Mouse (Mus musculus) midbrain, embryonic 15.5 days (tissue): ENCODE results near the gene Usp32. TPM values are rescaled to one million over a fixed set of nuclear protein-coding genes. Genes with fewer than 3 reads are reported as not detected.
A peak's percentile ranks its signal among the peaks of the same experiment; 100 is the strongest.

ENCODE experiments used
- ATAC-seq: fragments of 200-750 bp; cut with Nextera tagmentation; replicated peaks from 2 replicates; pipeline ENCODE4 v1.8.0; 2017; ENCODE audit warnings: moderate TSS enrichment
- H3K27ac ChIP-seq: fragments of 300-500 bp; sonication (generic); 2 replicates; pipeline ENCODE4 v1.5.1; 2015; ENCODE audit warnings: mild to moderate bottlenecking, inconsistent platforms
- H3K27me3 ChIP-seq: fragments of 300-500 bp; sonication (generic); replicated peaks from 2 replicates; pipeline ENCODE4 v1.6.1; 2015; ENCODE audit warnings: inconsistent platforms
- H3K36me3 ChIP-seq: fragments of 300-500 bp; sonication (generic); replicated peaks from 2 replicates; pipeline ENCODE4 v1.6.1; 2015; ENCODE audit warnings: inconsistent platforms
- H3K4me1 ChIP-seq: fragments of 300-500 bp; sonication (generic); 2 replicates; pipeline ENCODE4 v1.6.1; 2015; ENCODE audit warnings: inconsistent platforms
- H3K4me2 ChIP-seq: fragments of 300-500 bp; sonication (generic); 2 replicates; pipeline ENCODE4 v1.6.1; 2015; ENCODE audit warnings: inconsistent platforms, mild to moderate bottlenecking, moderate library complexity
- H3K4me3 ChIP-seq: fragments of 300-500 bp; sonication (generic); 2 replicates; pipeline ENCODE4 v1.5.1; 2015; ENCODE audit warnings: mild to moderate bottlenecking, inconsistent platforms
- H3K9ac ChIP-seq: fragments of 300-500 bp; sonication (generic); 2 replicates; pipeline ENCODE4 v1.6.1; 2015; ENCODE audit warnings: mild to moderate bottlenecking, inconsistent platforms
- H3K9me3 ChIP-seq: fragments of 300-500 bp; sonication (generic); 2 replicates; pipeline ENCODE4 v1.6.1; 2016; ENCODE audit warnings: inconsistent platforms
- WGBS: fragments of 180-500 bp; shearing (Covaris S2); methylation state at CpG from one replicate; pipeline ENCODE4 v1.1.7; 2015; ENCODE audit warnings: mixed read lengths; 5-methylcytosine and 5-hydroxymethylcytosine counted together
- polyA plus RNA-seq: library from polyadenylated mRNA; unstranded; fragments of >200 nt; fragmentation: Nextera tagmentation; extraction: Ambion mirVana; gene quantifications from 2 replicates; pipeline ENCODE4 v1.2.1, GENCODE M21; 2015

Usp32 gene
- polyA plus RNA-seq, 1 experiment from 2014 or later = 12.7 TPM

DNA sequence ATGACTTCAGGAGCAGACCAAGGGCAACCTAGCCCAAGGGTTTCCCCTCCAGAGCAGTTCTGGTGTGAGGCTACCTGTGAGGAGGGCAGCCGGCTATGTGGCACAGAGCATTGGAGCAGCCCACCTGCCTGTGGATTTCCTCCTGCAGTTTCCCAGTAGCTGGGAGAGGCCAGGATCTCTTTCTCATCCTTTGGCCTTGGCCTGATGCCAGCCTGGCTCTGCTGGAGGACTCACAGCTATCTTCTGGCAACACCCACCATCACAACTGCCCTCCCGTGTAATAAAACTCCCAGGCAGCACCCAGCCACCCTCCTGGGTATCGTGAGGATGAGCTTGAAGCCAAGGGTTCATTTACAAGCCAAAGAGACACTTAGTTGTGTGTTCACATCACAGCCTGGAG lies 167.9 kb downstream of the Usp32 start:
- H3K4me3 ChIP-seq = no peak overlapping the region
- no peaks in the 10 kb centered on the region for H3K9me3 ChIP-seq
- 80% methylated on average over 3 of the region's 3 CpGs for WGBS
- no peaks in the 10 kb centered on the region for H3K27me3 ChIP-seq
- H3K27ac ChIP-seq = no peak overlapping the region
- no peak for ATAC-seq
- H3K4me1 ChIP-seq = peaks cover 6% of the 10 kb centered on the region
- no peak overlapping the region for H3K4me2 ChIP-seq
- no peak overlapping the region for H3K9ac ChIP-seq
- H3K36me3 ChIP-seq = no peaks in the 10 kb centered on the region

- Histone ChIP-seq H3K36me3 (no peaks in the 10 kb centered on the region), H3K9ac (no peak overlapping the region), H3K4me1 (peaks cover 9% of the 10 kb centered on the region), H3K4me2 (no peak overlapping the region), H3K4me3 (no peak overlapping the region), H3K27ac (no peak overlapping the region), H3K9me3 (no peaks in the 10 kb centered on the region), H3K27me3 (no peaks in the 10 kb centered on the region)
- no peak for ATAC-seq
- WGBS = 64% methylated on average over 6 of the region's 6 CpGs
Observed at GRCm38 (mm10) chr11:84968775-84969174, 171.2 kb downstream of the Usp32 start.

DNA sequence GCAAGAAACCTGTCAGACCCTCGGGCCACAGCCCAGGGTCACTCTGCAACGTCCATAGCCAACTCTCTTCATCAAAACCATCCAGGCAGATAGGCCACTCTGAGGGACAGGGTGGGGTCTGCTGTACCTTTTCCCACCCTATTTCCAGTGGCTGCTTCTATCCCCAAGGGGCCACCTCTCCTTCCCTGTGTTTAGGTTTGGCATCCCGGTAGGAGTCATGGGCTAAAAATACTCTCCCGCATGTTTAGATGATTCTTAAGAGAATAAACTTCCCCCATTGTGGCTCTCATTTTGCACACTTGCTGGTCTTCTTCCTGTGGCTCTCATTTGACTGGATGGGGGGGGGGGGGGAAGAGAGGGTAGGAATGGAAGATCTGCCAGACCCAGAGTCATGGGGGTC lies 171.7 kb downstream of the Usp32 start:
- H3K27ac ChIP-seq = no peak overlapping the region
- H3K27me3 ChIP-seq = no peaks in the 10 kb centered on the region
- no peak overlapping the region for H3K4me2 ChIP-seq
- no peaks in the 10 kb centered on the region for H3K36me3 ChIP-seq
- ATAC-seq = no peak
- H3K9me3 ChIP-seq = no peaks in the 10 kb centered on the region
- H3K9ac ChIP-seq = no peak overlapping the region
- 79% methylated on average over 4 of the region's 4 CpGs for WGBS
- H3K4me3 ChIP-seq = no peak overlapping the region
- H3K4me1 ChIP-seq = peaks cover 9% of the 10 kb centered on the region

DNA sequence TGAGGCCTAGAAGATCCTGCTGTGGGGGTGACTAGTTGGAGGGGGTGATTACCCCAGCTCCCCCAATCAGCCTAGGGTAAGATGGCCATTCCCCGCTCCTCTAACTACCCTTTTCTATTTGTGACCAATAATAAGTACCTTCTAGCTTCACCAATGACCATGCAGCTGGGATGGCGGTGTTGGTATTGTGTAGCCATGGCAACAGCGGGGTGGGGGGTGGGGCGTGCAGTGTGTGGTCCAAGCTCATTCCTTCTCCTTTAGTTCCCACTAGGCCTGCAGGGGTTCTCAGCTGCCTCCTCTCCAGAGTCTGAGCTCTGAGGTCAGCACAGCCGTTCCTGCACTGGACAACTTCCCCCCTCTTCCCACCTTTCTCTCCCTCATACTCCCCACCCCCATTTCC lies 172.8 kb downstream of the Usp32 start:
- ATAC-seq = peak; percentile 52; the same call in 1 of the 2 replicates

GRCm38 (mm10) chr11:84966696-84967095 lies 173.3 kb downstream of the Usp32 start:
- no peak overlapping the region for H3K4me3 ChIP-seq
- 56% methylated on average over 4 of the region's 4 CpGs for WGBS
- no peaks in the 10 kb centered on the region for H3K27me3 ChIP-seq
- ATAC-seq = no peak
- no peak overlapping the region for H3K4me2 ChIP-seq
- peaks cover 9% of the 10 kb centered on the region for H3K4me1 ChIP-seq
- H3K27ac ChIP-seq = no peak overlapping the region
- no peaks in the 10 kb centered on the region for H3K9me3 ChIP-seq
- H3K9ac ChIP-seq = no peak overlapping the region
- H3K36me3 ChIP-seq = no peaks in the 10 kb centered on the region

More for the DNA sequence above, 172.8 kb downstream of the Usp32 start:
- no peak overlapping the region for H3K9ac ChIP-seq
- H3K27ac ChIP-seq = no peak overlapping the region
- H3K4me1 ChIP-seq = peaks cover 9% of the 10 kb centered on the region
- H3K27me3 ChIP-seq = no peaks in the 10 kb centered on the region
- no peaks in the 10 kb centered on the region for H3K36me3 ChIP-seq
- WGBS = 11% methylated on average over 5 of the region's 5 CpGs
- H3K9me3 ChIP-seq = no peaks in the 10 kb centered on the region
- H3K4me3 ChIP-seq = no peak overlapping the region
- no peak overlapping the region for H3K4me2 ChIP-seq

- no peak overlapping the region for H3K4me2 ChIP-seq
- no peak overlapping the region for H3K4me3 ChIP-seq
- H3K9ac ChIP-seq = no peak overlapping the region
- peaks cover 17% of the 10 kb centered on the region for H3K4me1 ChIP-seq
- H3K27me3 ChIP-seq = peaks cover 18% of the 10 kb centered on the region
- no peaks in the 10 kb centered on the region for H3K9me3 ChIP-seq
- no peaks in the 10 kb centered on the region for H3K36me3 ChIP-seq
- 82% methylated on average over 3 of the region's 3 CpGs for WGBS
- ATAC-seq = no peak
- no peak overlapping the region for H3K27ac ChIP-seq
Observed at GRCm38 (mm10) chr11:84963556-84963955, 176.4 kb downstream of the Usp32 start.

- H3K4me1 ChIP-seq = peaks cover 26% of the 10 kb centered on the region
- WGBS = 98% methylated on average over 4 of the region's 4 CpGs
- no peak overlapping the region for H3K4me3 ChIP-seq
- no peaks in the 10 kb centered on the region for H3K9me3 ChIP-seq
- no peak for ATAC-seq
- H3K27me3 ChIP-seq = peaks cover 29% of the 10 kb centered on the region
- H3K4me2 ChIP-seq = no peak overlapping the region
- H3K9ac ChIP-seq = no peak overlapping the region
- H3K27ac ChIP-seq = no peak overlapping the region
- H3K36me3 ChIP-seq = no peaks in the 10 kb centered on the region
Observed at GRCm38 (mm10) chr11:84962536-84962935, 177.4 kb downstream of the Usp32 start.

GRCm38 (mm10) chr11:84961571-84961970 lies 178.4 kb downstream of the Usp32 start:
- Histone ChIP-seq H3K27ac (no peak overlapping the region), H3K4me2 (no peak overlapping the region), H3K9ac (no peak overlapping the region), H3K36me3 (no peaks in the 10 kb centered on the region), H3K4me1 (peaks cover 24% of the 10 kb centered on the region), H3K27me3 (peaks cover 38% of the 10 kb centered on the region), H3K4me3 (no peak overlapping the region), H3K9me3 (no peaks in the 10 kb centered on the region)
- WGBS = 84% methylated on average over 4 of the region's 4 CpGs
- ATAC-seq = no peak

GRCm38 (mm10) chr11:84960780-84961179 lies 179.2 kb downstream of the Usp32 start:
- Histone ChIP-seq H3K27me3 (peaks cover 46% of the 10 kb centered on the region), H3K36me3 (no peaks in the 10 kb centered on the region), H3K27ac (no peak overlapping the region), H3K4me2 (no peak overlapping the region), H3K9me3 (no peaks in the 10 kb centered on the region), H3K4me1 (peaks cover 24% of the 10 kb centered on the region), H3K9ac (no peak overlapping the region), H3K4me3 (no peak overlapping the region)
- ATAC-seq = no peak
- WGBS = 61% methylated on average over 6 of the region's 6 CpGs

DNA sequence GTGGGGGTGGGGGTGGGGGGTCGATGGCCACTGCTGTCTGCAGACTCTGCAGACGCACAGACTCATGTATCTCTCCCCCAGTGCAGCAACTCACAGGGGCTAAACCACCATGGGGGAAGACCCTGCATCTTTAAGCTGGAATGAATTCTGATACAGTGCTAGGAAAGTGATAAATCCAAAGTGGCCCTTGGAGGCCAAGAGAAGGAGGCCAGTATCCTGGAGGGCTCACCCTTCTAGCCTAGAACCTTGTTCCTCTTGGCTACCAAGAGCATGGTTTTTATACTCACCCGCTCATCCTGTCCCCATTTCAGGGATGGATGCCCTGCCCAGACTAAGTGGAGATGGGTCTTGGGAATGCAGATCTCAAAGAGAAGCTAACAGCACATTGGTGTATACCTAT lies 179.7 kb downstream of the Usp32 start:
- 45% methylated on average over 3 of the region's 3 CpGs for WGBS
- Histone ChIP-seq H3K4me2 (no peak overlapping the region), H3K4me3 (no peak overlapping the region), H3K36me3 (no peaks in the 10 kb centered on the region), H3K27ac (no peak overlapping the region), H3K9ac (no peak overlapping the region), H3K9me3 (no peaks in the 10 kb centered on the region), H3K27me3 (peaks cover 46% of the 10 kb centered on the region), H3K4me1 (peaks cover 24% of the 10 kb centered on the region)
- no peak for ATAC-seq

DNA sequence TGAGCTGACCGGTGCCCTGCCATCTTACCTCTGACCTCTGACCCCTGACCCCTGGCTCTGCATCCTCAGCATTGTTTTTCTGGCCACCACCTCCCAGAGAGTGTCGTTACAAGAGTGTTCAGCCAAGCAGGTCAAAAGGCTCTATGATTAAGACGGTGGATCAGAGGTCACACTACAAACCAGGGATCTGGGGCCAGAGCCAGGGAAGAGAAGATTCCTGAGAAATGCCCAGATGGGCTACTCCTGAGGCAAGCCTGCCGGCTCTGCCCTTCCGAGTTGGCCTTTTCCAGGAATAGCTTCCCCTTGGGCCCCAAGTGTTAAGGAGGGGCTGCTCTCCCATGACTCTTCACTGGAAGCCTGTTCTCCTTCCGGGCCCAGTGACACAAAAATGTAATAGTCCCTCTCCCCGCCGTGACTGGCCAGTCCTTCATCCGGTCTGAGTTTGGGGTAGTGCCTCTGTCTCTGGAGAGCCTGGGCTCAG lies 180.2 kb downstream of the Usp32 start:
- 4% methylated on average over 9 of the region's 9 CpGs for WGBS
- H3K27ac ChIP-seq = no peak overlapping the region
- no peak overlapping the region for H3K9ac ChIP-seq
- no peaks in the 10 kb centered on the region for H3K36me3 ChIP-seq
- peaks cover 46% of the 10 kb centered on the region for H3K27me3 ChIP-seq
- H3K4me2 ChIP-seq = no peak overlapping the region
- H3K9me3 ChIP-seq = no peaks in the 10 kb centered on the region
- no peak overlapping the region for H3K4me3 ChIP-seq
- ATAC-seq = no peak
- H3K4me1 ChIP-seq = peaks cover 24% of the 10 kb centered on the region

DNA sequence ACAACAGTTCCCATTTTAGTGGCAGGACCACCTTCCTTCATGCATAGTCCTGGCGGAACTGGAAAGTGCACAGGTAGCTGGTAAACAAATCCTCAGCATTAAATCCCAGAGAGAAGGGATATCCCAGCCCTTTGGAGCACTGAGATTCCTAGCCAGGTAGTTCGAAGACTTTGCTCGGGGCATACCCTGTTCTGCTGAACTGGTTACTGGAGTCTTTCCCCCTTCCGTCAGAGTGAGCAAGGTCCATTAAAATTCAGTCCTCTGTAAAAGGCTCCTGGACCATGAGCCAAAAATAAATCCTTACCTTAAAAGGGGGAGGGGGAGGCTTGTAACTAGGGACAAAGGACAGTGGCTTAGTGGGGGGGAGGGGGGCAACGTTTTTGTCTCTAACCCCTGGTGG lies 180.8 kb downstream of the Usp32 start:
- Histone ChIP-seq H3K27ac (no peak overlapping the region), H3K4me3 (no peak overlapping the region), H3K9ac (no peak overlapping the region), H3K4me1 (peaks cover 24% of the 10 kb centered on the region), H3K27me3 (peaks cover 46% of the 10 kb centered on the region), H3K9me3 (no peaks in the 10 kb centered on the region), H3K36me3 (no peaks in the 10 kb centered on the region), H3K4me2 (no peak overlapping the region)
- WGBS = 17% methylated on average over 5 of the region's 5 CpGs
- ATAC-seq = no peak

DNA sequence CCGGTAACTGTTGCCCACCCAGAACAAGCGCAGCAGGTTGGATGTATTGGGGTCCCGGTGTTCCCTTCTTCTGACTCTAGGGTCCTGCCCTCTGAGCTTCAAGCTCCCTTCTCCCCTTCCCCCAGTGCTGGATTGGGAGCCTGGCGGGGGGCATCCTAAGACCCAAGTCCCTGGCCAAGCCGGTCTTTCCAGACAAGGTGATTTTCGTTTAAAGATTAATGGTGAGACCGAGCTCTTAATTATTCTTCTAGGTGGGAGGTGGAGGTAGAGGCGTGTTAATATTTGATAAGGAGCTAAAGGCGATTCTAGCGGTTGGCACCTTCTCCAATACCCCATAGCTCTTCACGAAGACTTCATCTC lies 181.7 kb downstream of the Usp32 start:
- Histone ChIP-seq H3K4me2 (peak overlapping the region; percentile 75), H3K9me3 (no peaks in the 10 kb centered on the region), H3K36me3 (no peaks in the 10 kb centered on the region), H3K27ac (no peak overlapping the region), H3K4me3 (peak overlapping the region; percentile 38), H3K27me3 (peaks cover 46% of the 10 kb centered on the region), H3K4me1 (peaks cover 24% of the 10 kb centered on the region), H3K9ac (peak overlapping the region; percentile 17; the same call in 1 of the 2 replicates)
- 2% methylated on average over 11 of the region's 11 CpGs for WGBS
- no peak for ATAC-seq
